Mouse (Mus musculus) lung, adult 2 months (tissue): ENCODE measurements around the gene Steap1. TPM values are rescaled to one million over a fixed set of nuclear protein-coding genes. Genes with fewer than 3 reads are reported as not detected.

Source experiments
- DNase-seq: peaks from one replicate; pipeline ENCODE4 v3.0.0; 2022
- H3K4me1 ChIP-seq: fragments of 200-500 bp; 2 replicates; pipeline ENCODE4 v1.6.1; 2011; ENCODE audit warnings: low read length; ENCODE audit not compliant: control insufficient read depth, insufficient read depth
- H3K4me3 ChIP-seq: fragments of 200-500 bp; replicated peaks from 2 replicates; pipeline ENCODE3; 2011; ENCODE audit warnings: low read depth, mild to moderate bottlenecking, control low read depth, low read length; ENCODE audit errors: extremely low read depth
- CTCF ChIP-seq: fragments of 200-500 bp; IDR thresholded peaks from 2 replicates; pipeline ENCODE4 v1.5.1; 2011; ENCODE audit warnings: mild to moderate bottlenecking, low read length, control low read depth; ENCODE audit not compliant: insufficient read depth
- POLR2A ChIP-seq: fragments of 200-500 bp; IDR thresholded peaks from 2 replicates; pipeline ENCODE4 v1.6.1; 2011; ENCODE audit warnings: low read depth, mild to moderate bottlenecking, control low read depth, low read length, borderline replicate concordance; ENCODE audit errors: extremely low read depth
- WGBS: fragments of 180-500 bp; shearing (Covaris S2); methylation state at CpG from one replicate; pipeline ENCODE4 v1.1.7; 2018; 5-methylcytosine and 5-hydroxymethylcytosine counted together
- polyA plus RNA-seq: library from polyadenylated mRNA; depleted of rRNA; stranded (reverse); fragments of >200 nt; gene quantifications from 2 replicates; pipeline ENCODE4 v1.2.3, GENCODE M21; 2012; rRNA removed

Gene Steap1
- polyA plus RNA-seq, result 0.42 and 0.98 TPM in 2 replicates

DNA sequence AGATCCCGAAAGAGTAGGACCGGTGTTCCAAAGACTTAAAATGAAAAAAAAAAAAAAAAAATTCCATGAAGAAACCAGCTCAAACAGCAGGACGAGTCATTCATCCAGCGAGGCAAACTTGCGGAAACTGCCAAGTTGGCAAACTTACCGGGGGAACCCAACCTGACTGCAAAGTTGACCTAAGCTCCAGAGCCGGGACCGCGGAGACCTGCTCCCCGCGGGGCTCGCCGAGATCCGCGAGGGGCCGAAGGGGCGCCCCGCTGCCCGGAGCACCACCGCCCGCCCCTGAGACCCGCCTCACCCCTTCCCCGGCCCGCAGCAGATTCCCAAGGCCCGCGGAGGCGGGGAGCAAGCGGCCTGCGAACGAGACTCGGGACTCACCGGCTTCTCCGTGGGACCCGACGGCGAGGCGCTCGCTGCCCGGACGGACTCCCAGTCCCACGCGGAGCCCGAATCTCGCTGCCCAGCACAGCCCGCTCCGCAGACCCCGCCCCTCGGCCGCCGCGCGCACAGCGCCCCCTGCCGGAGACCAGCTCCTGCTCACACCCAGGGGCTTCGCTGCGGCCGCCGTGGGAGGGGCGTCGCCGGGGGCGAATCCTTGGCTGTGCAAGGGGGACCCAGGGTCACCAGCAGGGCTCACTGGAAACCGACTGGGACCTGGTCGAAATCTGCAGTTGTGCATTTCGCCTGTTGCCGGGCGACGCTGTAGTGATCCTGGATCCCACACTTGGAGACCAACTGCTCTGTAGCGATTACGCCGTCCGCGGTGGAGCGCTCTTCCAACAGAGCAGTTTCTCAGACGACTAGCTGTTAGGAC lies at the start of gene Steap1:
Gene Steap1 (minus strand): TSS at position 461 of the 817 bp plus-strand sequence.
- H3K4me3 ChIP-seq, result peak within 1 kb of the TSS; percentile 42
- TF ChIP-seq POLR2A, result no peak
- peak; percentile 22; the same call in 1 of the 2 replicates for TF ChIP-seq CTCF
- H3K4me1 ChIP-seq, result no peaks in the 10 kb centered on the region
- WGBS, result 2% methylated on average over 72 of the region's 75 CpGs
- peak; percentile 91 for DNase-seq

DNA sequence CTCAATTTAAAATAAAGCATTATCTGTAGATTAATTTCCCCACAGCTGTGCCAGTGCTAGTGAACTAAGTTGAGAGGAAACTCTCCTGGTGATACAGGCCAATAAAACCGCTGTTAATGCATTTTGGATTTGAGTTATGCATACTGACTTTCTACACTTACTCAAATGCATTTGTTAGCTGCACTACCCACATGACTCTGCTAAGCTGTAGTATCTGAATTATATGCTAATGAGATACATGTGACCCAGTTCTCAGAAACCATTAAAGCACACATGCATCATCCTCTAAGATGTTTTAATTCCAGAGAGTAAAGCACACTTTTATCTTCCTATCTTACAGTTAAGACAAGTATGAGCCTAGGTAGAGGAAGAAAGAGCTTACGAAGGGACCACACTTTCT lies 38.0 kb upstream of the Steap1 start:
- no peak for TF ChIP-seq POLR2A
- no peak for TF ChIP-seq CTCF
- Histone ChIP-seq H3K4me3 (no peak overlapping the region), H3K4me1 (no peaks in the 10 kb centered on the region)
- WGBS, result 72% methylated on average over 2 of the region's 2 CpGs
- no peak for DNase-seq

DNA sequence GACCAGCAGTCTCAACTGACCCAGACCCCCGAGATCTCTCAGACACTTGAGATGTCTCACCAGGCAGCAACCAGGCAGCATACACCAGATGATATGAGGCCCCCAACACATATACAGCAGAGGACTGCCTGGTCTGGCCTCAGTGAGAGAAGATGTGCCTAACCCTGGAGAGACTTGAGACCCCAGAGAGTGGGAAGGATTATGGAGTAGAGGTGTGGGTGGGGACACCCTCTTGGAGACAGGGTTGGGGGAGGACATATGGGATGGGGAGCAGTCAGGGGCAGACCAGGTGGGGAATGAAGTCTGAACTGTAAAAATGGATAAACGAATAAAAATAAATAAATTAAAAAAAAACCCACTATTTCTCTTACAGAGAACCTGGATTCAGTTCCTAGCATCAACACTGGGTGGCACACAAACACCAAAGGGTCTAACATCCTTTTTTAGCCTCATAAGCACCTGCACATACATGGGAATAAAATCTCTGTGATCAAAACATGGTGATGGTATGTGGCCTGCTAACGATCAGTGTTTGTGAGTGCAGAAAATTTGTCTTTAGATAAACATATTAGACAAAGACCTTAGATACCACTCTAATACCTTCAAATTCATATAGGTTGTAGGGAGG lies 7.4 kb upstream of the Steap1 start:
- no peak for DNase-seq
- WGBS, result 57% methylated on average over 3 of the region's 3 CpGs

DNA sequence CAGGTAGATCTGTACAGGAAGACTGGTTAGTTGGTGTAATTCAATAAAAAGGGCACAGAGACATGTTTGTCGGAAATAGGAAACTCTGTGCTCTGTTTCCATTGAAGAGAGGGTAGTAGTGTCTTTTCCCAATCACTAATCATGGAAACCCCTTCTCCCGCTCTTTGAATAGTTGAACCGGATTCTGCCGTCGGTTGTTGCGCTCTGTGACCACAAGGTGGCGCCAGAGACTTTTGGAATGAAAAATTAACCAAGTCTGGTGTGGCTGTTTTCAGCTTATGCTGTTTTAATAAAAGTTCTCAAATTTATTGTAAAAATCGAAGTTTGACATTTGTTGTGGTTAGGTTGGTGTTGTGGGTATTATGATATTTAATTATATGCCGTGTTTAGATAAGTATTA lies 5.9 kb upstream of the Steap1 start:
- TF ChIP-seq POLR2A (no peak), CTCF (peak; percentile 71)
- Histone ChIP-seq H3K4me1 (no peaks in the 10 kb centered on the region), H3K4me3 (no peak overlapping the region)
- DNase-seq, result peak; percentile 52
- 2% methylated on average over 9 of the region's 9 CpGs for WGBS

More for the DNA sequence above, 7.4 kb upstream of the Steap1 start:
- Histone ChIP-seq H3K4me3 (no peak overlapping the region), H3K4me1 (no peaks in the 10 kb centered on the region)
- TF ChIP-seq CTCF, result no peak
- TF ChIP-seq POLR2A, result no peak

DNA sequence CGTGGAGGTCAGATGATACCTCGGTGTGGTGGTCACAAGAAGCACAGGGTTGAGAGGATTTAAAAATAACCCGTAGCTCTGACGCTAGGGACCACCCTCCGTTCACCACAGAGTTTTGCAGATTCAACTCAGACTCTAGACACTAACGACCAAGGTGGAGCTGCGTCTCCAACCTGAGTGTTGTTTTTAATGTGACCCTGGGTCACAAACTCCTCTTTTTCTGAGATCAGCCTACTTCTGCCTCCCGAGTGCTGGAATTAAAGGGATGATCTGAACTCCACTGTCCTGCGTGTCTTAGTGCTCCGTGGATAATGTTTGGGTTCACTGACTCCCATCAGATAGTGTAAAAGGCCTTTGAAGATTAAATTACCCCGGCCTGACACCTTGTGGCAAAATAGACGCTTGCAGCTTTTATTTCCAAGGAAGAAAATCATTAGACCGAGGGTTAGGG lies 671 bp upstream of the Steap1 start:
- Histone ChIP-seq H3K4me1 (no peaks in the 10 kb centered on the region), H3K4me3 (no peak overlapping the region)
- TF ChIP-seq POLR2A (no peak), CTCF (no peak)
- WGBS, result under 1% methylated on average over 13 of the region's 13 CpGs
- peak; percentile 40 for DNase-seq

DNA sequence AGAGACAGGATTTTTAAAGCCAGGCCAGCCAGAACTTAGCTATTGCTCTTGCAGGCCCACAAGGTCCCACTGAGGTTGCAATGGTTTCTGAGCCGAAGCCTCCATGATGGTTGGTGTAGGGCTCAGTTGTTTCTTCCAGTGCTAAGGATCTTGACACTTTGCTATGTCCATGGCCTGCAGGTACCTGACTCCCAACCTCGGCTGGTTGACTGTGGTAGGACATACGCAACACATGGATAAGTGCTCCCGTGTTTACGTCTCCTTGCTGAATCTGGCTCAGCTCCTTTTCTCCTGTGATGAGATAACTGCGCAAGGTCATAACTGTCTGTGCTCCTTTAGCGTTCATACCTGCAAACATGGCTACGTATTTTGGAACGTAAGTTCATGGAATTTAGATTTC lies 14.7 kb downstream of the Steap1 start:
- 92% methylated on average over 9 of the region's 9 CpGs for WGBS
- no peaks in the 10 kb centered on the region for H3K4me1 ChIP-seq
- TF ChIP-seq CTCF, result no peak
- no peak for TF ChIP-seq POLR2A
- no peak for DNase-seq
- no peak overlapping the region for H3K4me3 ChIP-seq

DNA sequence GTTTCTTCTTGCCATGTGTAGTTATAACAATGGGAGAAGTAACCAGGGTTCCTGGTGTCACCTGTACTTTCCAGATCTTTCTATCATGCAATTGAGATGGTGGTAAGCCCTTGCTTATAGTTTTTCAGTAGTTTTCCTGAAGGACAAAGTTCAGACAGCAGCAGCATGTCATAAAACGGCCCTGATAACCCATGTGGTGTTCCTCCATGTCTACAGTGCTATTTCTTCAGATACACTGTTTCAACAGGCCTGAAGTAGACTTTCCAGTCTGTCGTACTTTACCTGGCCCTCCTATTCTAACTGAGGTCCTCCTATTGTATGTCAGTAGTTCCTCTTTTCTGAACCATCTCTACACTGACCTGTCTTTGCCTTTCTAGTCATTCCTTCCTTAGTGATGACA lies 16.3 kb downstream of the Steap1 start:
- H3K4me1 ChIP-seq, result no peaks in the 10 kb centered on the region
- TF ChIP-seq POLR2A, result no peak
- no peak for TF ChIP-seq CTCF
- no peak overlapping the region for H3K4me3 ChIP-seq
- no peak for DNase-seq
- WGBS, result 55% methylated on average over 2 of the region's 2 CpGs

DNA sequence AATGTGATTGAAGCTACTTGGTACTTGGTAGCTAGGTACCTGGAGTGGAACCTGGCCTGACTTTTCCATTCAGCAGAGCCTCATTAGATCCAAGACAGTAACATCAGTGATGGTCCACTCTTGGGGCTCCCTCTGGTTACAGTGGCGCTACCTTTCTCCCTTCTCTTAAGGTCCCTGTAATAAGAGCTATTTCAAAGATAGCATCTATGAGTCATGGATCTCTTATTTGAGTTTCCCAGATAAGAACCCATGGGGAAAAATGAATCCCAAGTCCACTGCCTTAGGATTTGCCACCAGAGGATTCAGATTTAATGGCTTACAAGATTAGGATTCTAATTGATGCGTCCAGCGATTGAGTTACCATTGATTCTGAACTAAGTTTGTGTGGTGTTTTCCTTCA lies 16.9 kb downstream of the Steap1 start:
- H3K4me3 ChIP-seq, result no peak overlapping the region
- DNase-seq, result no peak
- WGBS, result 95% methylated on average over 3 of the region's 3 CpGs
- no peaks in the 10 kb centered on the region for H3K4me1 ChIP-seq
- TF ChIP-seq CTCF (no peak), POLR2A (no peak)

DNA sequence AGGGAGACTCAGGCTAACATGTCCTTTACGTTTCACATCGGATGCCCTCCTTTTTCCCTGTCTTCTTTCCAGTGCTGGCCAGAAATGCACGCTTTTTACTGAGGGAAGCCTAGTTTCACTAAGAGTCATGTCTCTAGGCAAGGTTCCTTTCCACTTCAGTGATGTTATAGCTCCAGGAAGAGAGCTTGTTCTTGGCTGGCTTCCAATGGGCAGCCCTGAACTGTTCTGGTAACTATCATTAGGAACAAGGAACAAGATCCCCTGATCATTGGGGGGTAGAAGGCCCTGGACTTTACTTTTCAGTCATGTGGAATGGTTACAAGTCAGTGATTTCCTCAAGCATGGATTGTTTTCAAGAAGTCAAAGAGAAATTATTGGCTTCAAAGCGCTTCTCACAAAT lies 19.2 kb downstream of the Steap1 start:
- 88% methylated on average over 4 of the region's 4 CpGs for WGBS
- no peak for TF ChIP-seq CTCF
- TF ChIP-seq POLR2A, result no peak
- no peak overlapping the region for H3K4me3 ChIP-seq
- no peaks in the 10 kb centered on the region for H3K4me1 ChIP-seq
- DNase-seq, result no peak
